In the genomic region with DNA sequence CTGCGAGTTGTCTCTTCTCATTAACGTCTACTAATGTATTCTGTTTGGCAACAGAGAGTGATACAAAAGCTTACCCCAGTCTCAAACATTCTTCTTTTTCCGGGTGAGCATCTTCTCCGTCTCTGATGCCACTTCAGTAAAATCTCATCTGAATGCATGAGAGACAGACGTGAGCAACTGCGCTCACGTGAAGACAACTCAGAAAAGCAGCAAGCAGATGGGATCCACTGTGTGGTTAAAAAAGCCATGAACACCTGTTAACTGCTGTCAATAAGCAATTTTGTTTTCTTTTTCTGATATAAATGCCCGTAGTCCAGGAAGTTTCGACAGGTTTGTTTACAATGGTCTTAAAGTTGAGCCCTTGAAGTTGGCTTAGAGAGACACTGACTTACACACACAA, we compare ENCODE assay signal across 26 mouse cellular contexts. TPM values are rescaled to one million over a fixed set of nuclear protein-coding genes. Genes with fewer than 3 reads are reported as not detected.
A peak's percentile ranks its signal among the peaks of the same experiment; 100 is the strongest.
DNase-seq lines count a peak whose midpoint lies in the region; TF ChIP-seq lines count a peak whose summit lies in the region.
"Had no signal": no experiment of that assay in that cellular context is flagged by ENCODE, and none has a peak within 500 bp of the region (broad histone marks: within the 10 kb centered on the region; RNA-seq: fewer than 3 reads in every experiment).

No protein-coding gene starts in this region.

- H3K4me3 ChIP-seq in gastrocnemius, adult 2 months = peak overlapping the region; percentile 19
- H3K4me3 ChIP-seq in C2C12 (ENCODE audit: insufficient read depth, poor library complexity, severe bottlenecking) = no peak overlapping the region
- H3K4me3 ChIP-seq in myocyte = no peak overlapping the region

- H3K27ac ChIP-seq in gastrocnemius, adult 2 months = no peak overlapping the region
- H3K27ac ChIP-seq: embryonic facial prominence, embryonic 10.5 days; embryonic facial prominence, embryonic 12.5 days; forebrain, embryonic 13.5 days; forebrain, embryonic 15.5 days had no signal

- H3K79me2 ChIP-seq in C2C12 (ENCODE audit: control insufficient read depth, insufficient read depth) (no peaks in the 10 kb centered on the region), myocyte (ENCODE audit: control insufficient read depth, insufficient read depth) (no peaks in the 10 kb centered on the region)

- no peak overlapping the region for H3ac ChIP-seq in C2C12 (ENCODE audit: control insufficient read depth, insufficient read length, low read depth)
- no peak overlapping the region for H3ac ChIP-seq in myocyte (ENCODE audit: control insufficient read depth, insufficient read length)

- H3K36me3 ChIP-seq in C2C12 (ENCODE audit: control insufficient read depth, insufficient read depth) (no peaks in the 10 kb centered on the region), myocyte (ENCODE audit: control insufficient read depth, insufficient read depth) (no peaks in the 10 kb centered on the region)
- H3K36me3 ChIP-seq: embryonic facial prominence, embryonic 10.5 days; embryonic facial prominence, embryonic 12.5 days; forebrain, embryonic 15.5 days; G1E had no signal

- no peak for TF ChIP-seq CTCF in gastrocnemius, adult 2 months (IDR thresholded peaks at IDR 0.05)
- no peak for TF ChIP-seq CTCF in C2C12 (IDR thresholded peaks at IDR 0.05; ENCODE audit: control insufficient read depth, insufficient read depth, insufficient read length)

- no peaks in the 10 kb centered on the region for H3K79me3 ChIP-seq in C2C12 (ENCODE audit: low read depth)

- no peak for TF ChIP-seq POLR2A in myocyte (IDR thresholded peaks at IDR 0.05; ENCODE audit: insufficient read length, low read depth)

- intact Hi-C loops in gastrocnemius, adult 2 months (cut with DNase I) = no loop called here

- H3K4me2 ChIP-seq in myocyte (ENCODE audit: low read depth) = no peak overlapping the region

- DNase-seq in gastrocnemius, adult 2 months = no peak
- no peak for DNase-seq in gastrocnemius, postnatal 4 days (ENCODE audit: low spot score in 2 of 2)
- DNase-seq in thymus, postnatal 4 days = no peak
- DNase-seq: adrenal gland, adult 8-10 months; adrenal gland, postnatal 14 days; adrenal gland, postnatal 36 days; B cell, adult 2 months; cerebellum, adult 11-12 months; cerebellum, adult 2 months; cerebellum, adult 9-10 months; cerebellum, postnatal 10 days; cerebellum, postnatal 25 days; forebrain, postnatal 0 days had no signal

- H3K27me3 ChIP-seq in C2C12 (ENCODE audit: control insufficient read depth, insufficient read depth, insufficient read length) (no peaks in the 10 kb centered on the region), myocyte (ENCODE audit: control insufficient read depth, insufficient read depth, insufficient read length) (no peaks in the 10 kb centered on the region)

TF ChIP-seq in C2C12, 6 proteins besides CTCF, POLR2A, EP300 and RAD21:
- TF ChIP-seq MAX (IDR thresholded peaks at IDR 0.05) (no peak), USF1 (IDR thresholded peaks at IDR 0.05; ENCODE audit: low read depth) (no peak), MYOG (IDR thresholded peaks at IDR 0.05; ENCODE audit: control insufficient read depth, extremely low read depth, insufficient read length) (no peak), FOSL1 (IDR thresholded peaks at IDR 0.05; ENCODE audit: insufficient read depth, low read length, poor library complexity, severe bottlenecking) (no peak), CEBPB (IDR thresholded peaks at IDR 0.05; ENCODE audit: low read depth) (no peak), MYOD1 (IDR thresholded peaks at IDR 0.05; ENCODE audit: control insufficient read depth, insufficient read length, low read depth) (peak; percentile 23)

TF ChIP-seq in myocyte, 11 proteins besides CTCF, POLR2A, EP300 and RAD21:
- TF ChIP-seq TCF3 (IDR thresholded peaks at IDR 0.05; ENCODE audit: insufficient read length, low read depth) = no peak
- peak in 2 of 3 experiments; percentile 65 to 86 for TF ChIP-seq MYOD1 (IDR thresholded peaks at IDR 0.05; ENCODE audit: control insufficient read depth in 1 of 3, insufficient read length in 2 of 3, low read depth in 2 of 3)
- TF ChIP-seq MYOG (IDR thresholded peaks at IDR 0.05; ENCODE audit: control insufficient read depth in 1 of 3, insufficient read depth in 1 of 3, insufficient read length in 2 of 3, low read depth in 2 of 3) = no peak
- no peak for TF ChIP-seq E2F4 (IDR thresholded peaks at IDR 0.05; ENCODE audit: insufficient read depth)
- no peak for TF ChIP-seq REST (IDR thresholded peaks at IDR 0.05; ENCODE audit: insufficient read depth, insufficient read length)

RNA-seq across cellular contexts. Expression of a gene that starts 5.7 kb away (rescaled TPM):
- total RNA-seq in gastrocnemius, adult 2 months (2021) = not detected
- total RNA-seq in gastrocnemius, postnatal 4 days (2021) = not detected
- not detected for polyA plus RNA-seq in C2C12 (2012; fragmentation: generic; extraction: Trizol)
- polyA plus RNA-seq in myocyte (2012; fragmentation: generic; extraction: Trizol) = not detected
- total RNA-seq: adrenal gland, adult 18-20 months; adrenal gland, adult 8-10 months; adrenal gland, postnatal 14 days; adrenal gland, postnatal 36 days; forebrain, postnatal 0 days; G1E had no signal
- polyA plus RNA-seq: activated CD4-positive, CD25-positive, alpha-beta regulatory T cell, adult 4 months; cerebellum, adult 2 months; cortical plate, adult 2 months; embryonic facial prominence, embryonic 10.5 days; embryonic facial prominence, embryonic 12.5 days; embryonic facial prominence, embryonic 14.5 days; forebrain, embryonic 11.5 days; forebrain, embryonic 13.5 days; forebrain, embryonic 15.5 days; forebrain, postnatal 0 days; G1E; Patski had no signal

RNA-seq across cellular contexts. Expression of a gene that starts 15.5 kb away (rescaled TPM):
- total RNA-seq in gastrocnemius, adult 2 months (2021) = 1 to 10 TPM in 1 of 2 experiments, under 1 TPM in 1; 0.69 to 1.3 TPM
- total RNA-seq in gastrocnemius, postnatal 4 days (2021) = 1 to 10 TPM; 3.6 to 4.7 TPM
- polyA plus RNA-seq in C2C12 (2012; fragmentation: generic; extraction: Trizol) (1.2 TPM), myocyte (2012; fragmentation: generic; extraction: Trizol) (0.90 TPM)
- polyA plus RNA-seq: G1E had no signal

RNA-seq across cellular contexts. Expression of a gene that starts 42.0 kb away (rescaled TPM):
- 1 to 10 TPM; 1.3 to 1.4 TPM for total RNA-seq in gastrocnemius, adult 2 months (2021)
- 1 to 10 TPM; 5.1 to 5.7 TPM for total RNA-seq in gastrocnemius, postnatal 4 days (2021)
- not detected for polyA plus RNA-seq in C2C12 (2012; fragmentation: generic; extraction: Trizol)
- not detected for polyA plus RNA-seq in myocyte (2012; fragmentation: generic; extraction: Trizol)
- polyA plus RNA-seq: G1E had no signal
